Mouse (Mus musculus): ENCODE results near the gene Ttc22.

GRCm38 (mm10) chr4:106587075-106587474 is 35.2 kb upstream of the Ttc22 start:
- no peak for TF ChIP-seq CTCF (IDR thresholded peaks at IDR 0.05; ENCODE audit: control insufficient read depth, insufficient read depth, low read length)
- TF ChIP-seq POLR2A (IDR thresholded peaks at IDR 0.05; ENCODE audit: borderline replicate concordance, control insufficient read depth, low read depth, low read length), result no peak

Measured in bone marrow, adult 2 months (tissue).